Mouse (Mus musculus) spleen, postnatal 4 days (tissue): ENCODE data around the gene Bahcc1.
A peak's percentile ranks its signal among the peaks of the same experiment; 100 is the strongest.

ENCODE experiments used
- DNase-seq, 2 experiments: peaks; one replicate each; pipeline ENCODE4 v3.0.0; 2022; ENCODE audit warnings: low spot score in 2 of 2

Bahcc1 gene

DNA sequence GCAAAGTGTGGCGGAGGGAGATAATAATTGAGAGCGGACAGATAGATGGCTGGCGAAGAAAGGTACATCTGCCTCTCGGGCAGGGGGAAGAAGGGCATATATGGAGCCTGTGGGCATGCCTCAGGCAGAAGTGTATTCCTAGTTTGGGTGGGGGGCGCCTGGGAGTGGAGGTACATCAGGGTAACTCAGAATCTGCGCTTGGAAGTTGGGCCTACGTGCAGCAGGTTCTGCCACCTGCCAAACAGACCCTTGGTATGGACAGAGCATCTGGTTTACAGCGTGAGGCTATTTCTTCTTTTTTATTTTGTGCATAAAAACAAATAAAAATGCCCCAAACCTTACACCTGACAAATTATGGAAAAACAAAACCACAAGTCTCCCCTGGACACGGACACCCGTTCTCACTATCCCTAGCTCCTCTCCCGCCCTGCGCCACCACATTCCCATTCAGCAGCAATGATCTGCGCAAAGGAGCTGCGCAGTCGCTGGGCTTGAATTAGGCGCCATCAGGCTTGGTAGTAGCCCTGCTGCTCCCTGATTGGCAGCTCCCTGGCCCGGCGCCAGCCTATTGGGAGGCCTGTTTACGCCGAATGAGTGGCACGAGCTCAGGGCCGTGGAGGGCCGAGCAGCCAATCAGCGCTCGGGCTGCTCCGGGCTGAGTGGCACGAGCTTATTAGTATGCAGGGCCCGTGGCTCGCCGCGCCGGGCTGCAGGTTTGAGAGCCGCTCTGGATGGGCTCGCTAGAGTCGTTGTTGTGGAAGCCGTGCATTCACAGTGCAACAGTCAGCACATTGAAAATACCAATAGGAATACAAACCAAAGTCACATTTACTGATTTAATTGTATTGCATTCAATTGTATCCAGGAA, at the start of gene Bahcc1:
Bahcc1 (plus strand) TSS at position 718 of the 868 bp plus-strand sequence.
- peak; percentile 98 to 99 for DNase-seq

DNA sequence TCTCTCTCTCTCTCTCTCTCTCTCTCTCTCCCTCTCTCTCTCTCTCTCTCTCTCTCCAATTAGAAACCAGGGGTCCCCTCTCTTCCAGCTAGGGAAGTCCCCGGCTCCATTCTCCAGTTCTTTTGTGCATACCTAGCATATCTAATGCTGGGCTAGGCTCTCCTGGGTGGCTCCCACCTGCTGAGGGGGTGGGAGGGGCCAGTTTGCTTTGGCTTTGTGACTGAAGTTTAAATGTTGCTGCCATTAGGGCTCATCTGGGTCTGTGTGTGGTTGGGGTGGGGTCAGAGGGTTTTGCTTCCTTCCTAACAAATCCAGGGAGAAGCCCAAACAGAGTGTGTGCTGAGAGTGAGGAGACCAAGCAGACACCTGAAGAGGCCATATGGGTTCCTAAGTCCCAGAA, 49.6 kb upstream of the Bahcc1 start:
- DNase-seq = no peak

DNA sequence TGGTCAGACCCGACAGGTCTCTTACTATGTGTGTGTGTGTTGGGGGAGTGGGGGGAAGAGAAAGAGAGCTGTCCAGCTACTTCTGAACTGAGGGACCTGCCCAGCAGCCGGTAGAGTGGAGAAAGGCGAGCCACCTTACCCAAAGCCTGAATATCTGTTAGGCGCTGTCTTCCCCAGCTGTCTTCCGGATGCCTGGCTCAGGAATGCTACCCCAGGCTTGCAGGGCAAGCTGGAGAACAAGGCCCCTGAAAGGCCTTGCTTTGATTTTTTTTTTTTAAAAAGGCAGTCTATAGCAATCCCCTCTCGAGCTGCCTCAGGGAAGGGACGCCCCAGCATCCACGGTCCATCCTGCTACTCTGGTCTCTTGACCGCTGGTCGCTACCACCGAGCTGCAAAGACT, 49.0 kb upstream of the Bahcc1 start:
- DNase-seq = no peak

- DNase-seq = no peak
These were observed 48.1 kb upstream of the Bahcc1 start for GRCm38 (mm10) chr11:120184371-120185315.

GRCm38 (mm10) chr11:120185316-120186141, 47.2 kb upstream of the Bahcc1 start:
- DNase-seq = no peak

DNA sequence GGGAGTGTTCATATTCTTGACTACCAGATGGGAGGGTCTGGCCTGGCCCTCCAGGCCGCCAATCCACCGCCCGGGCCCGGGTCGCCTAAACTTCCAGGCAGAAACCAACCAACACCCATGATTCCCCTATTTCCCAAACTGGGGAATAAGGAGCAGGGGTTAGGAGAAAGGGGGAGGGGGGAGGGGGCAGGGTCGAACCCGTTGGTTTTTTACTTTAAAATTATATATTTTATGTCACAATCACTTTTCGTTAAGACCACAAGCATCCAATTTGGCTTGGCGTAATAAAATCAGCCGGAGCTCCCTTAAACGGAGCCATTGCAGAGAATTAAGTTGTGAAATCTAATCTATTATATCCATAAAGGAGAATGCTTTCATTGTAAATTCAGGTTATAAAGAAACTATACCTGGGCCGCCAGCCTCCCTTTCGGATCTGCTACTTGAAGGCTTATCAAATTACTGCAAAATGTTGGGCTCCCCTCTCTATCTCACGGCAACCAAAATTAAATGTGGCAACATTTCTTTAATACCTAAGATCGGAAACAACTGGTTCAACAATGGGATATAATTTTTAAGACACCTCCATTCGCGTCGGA, 46.5 kb upstream of the Bahcc1 start:
- no peak for DNase-seq

- DNase-seq = no peak
These were observed 45.9 kb upstream of the Bahcc1 start for GRCm38 (mm10) chr11:120186821-120187235.

DNA sequence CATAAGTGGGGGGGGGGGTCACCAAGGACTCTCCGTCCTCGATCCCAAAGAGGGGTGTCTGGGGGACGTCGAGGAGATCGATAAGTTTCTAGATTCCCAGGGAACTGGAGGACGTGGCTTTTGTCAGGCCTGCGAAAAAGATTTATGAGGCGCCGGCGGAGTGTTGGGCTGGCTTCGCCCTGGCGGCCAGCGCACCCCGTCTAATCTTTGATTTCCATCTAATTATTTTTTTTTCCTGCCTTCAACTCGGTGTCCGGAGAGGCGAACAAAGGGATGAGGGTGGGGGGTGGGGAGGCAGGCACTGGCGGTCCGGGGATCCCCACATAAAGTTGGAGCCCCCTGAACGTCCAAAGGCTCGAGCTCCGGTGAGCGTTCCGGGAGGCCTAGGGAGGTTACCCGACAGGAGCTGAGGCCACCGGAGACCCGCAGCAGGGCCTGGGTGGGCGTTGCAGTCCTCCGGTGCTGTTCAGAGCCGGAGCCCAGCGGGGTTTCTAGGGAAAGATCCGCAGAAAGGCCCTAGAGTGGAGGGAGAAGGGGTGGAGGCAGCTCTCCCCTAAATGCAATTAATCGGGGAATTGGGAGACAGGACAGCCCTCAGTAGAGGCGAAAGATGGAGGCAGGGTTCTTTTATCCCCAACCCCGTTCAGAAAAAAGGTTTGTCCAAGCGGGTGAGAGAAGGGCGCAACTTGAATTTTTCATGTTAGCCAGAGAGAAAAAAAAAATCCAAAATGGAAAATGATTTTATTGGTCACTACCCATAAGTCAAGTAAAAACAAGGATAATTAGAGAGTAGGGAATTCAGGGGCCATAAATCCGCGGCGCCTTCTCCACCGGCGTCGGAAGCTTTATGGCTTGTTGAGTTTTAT, 45.3 kb upstream of the Bahcc1 start:
- DNase-seq = no peak

DNA sequence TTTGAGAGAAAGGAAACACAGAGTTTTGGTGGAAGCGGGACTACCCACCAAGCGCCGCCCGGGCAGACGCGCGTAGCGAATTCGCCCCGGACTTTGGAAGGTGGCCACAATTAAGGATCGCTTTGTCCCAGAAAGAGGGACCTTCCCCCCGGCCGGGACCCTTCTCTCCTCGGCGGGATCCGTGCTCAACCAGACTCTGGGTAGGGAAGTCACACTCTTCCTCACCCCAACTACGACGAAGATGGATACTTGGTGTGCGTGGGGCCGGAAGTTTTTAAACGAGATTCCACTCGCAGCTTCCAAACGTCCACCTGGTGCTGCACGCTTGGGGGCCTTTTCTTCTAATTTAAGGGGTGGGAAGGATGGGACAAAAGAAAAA, 44.7 kb upstream of the Bahcc1 start:
- no peak for DNase-seq

- DNase-seq = no peak
These were observed 44.0 kb upstream of the Bahcc1 start for GRCm38 (mm10) chr11:120188481-120189441.

DNA sequence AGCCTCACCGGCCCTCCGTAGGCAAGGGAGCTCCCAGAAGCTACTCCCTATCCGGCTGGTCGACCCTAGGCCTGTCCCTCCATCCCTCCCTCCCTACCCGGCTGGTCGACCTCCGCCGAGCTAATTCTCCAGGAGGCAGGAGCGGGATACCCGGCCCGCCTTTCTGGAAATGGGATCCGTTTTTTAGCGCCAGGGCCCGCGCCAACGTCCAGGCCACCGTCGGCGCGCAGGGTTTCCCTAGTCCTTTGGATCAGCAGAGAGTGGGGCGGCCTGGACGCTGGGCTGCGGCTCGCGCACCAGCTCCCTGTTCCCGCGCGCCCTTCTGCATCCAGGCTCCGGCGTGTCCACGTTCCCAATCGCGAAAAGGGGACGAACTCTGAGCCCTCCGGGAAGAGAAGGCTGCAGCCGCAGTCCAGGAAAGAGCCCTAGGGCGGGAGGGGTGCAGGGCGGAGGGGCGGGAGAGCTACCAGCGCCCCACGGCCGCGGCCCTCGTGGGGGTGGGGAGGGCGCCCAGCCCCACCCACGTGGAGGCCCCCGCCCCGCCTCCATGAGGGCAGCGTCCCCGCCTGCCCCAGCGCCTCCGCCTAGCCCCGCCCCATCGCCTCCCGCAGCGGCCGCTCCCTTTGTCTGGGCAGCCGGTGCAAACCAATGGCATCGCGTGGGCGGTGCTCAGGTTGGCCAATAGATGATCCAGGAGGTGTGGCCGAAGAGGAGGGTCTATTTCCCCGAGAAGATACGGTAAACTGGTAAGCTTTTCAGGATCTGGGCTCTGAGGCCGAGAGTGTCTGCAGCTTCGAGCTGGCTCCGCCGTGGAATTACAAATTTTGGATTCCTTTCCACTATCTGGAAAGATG, 43.1 kb upstream of the Bahcc1 start:
- peak; percentile 88 to 93 for DNase-seq

DNA sequence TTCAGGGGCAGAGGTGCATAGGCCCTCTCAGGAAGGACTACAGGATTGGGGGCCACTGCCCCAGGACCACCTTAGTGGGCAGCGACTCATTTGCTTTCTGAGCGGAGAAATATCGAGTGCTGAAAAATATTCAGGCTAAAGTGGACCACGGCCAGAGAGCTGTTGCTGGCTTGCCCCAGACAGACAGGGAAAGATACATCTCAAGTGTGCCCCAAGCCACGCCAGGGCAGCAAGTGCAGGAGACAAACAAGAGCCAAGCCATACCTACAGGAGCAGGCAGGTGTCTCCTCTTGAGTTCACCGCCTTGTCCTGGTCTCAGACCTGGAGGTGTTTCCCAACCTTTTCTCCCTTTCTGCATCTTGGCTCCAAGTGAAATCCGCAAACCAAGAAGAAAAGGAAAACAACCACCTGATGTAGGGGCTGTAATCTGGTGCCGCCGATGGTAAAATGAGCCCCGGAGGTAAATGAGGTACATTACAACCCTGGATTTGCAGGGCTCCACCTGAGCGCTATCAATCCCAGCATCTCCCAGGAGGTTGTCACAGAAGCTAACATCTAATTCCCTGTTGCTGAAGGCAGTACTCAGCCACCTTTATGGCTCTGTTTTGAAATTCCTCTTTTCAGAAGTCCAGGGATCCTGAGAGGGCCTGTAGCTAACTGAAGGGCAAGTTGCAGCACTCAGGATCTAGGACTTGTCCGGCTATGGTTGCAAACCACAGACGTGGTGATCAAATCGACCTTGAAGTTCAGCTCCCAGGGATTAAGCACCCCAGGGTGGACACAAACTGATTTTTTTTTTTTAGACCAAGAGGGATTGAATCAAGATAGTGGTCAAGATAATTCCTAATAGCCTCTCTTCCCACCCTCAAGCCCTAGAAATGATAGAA, 42.0 kb upstream of the Bahcc1 start:
- no peak for DNase-seq

GRCm38 (mm10) chr11:120198831-120199230, 33.9 kb upstream of the Bahcc1 start:
- no peak for DNase-seq

DNA sequence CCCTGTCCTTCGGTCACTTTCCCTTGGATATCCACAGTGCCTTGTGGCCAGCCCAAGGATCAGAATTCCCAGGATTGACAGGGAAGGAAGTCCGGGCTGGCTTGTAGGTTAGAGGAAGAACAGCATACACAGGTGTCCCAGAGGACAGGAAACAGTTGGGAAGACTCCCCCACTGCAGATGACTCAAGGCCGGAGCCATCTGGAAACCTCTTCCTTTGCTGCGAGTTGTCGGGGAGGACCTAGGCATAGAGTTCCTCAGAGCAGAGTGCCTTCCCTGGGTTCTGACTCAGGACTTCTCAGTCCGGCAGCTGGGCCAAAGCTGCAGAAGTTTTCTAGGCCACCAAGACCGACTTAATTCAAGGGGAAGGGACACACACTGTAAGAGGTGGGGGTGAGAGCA, 33.0 kb upstream of the Bahcc1 start:
- DNase-seq = no peak

DNA sequence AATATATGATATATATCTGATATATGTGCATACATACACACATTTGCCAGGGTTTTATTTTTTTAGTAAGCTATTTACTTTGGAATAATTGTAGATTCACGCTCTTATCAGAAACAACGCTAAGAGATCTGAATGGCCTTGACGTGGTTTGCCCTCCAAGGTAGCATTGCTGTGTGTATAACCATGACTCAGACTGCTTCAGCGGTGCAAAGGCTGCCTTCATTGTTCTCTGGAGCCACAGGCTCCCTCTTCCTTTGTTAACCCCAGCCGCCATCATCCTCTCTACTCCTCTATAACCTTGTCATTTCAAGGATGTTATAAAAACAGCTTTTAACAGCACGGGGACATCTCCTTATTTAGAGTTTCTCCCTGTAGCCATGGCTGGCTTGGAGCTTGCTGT, 32.1 kb upstream of the Bahcc1 start:
- no peak for DNase-seq

- no peak for DNase-seq
These were observed 28.5 kb upstream of the Bahcc1 start for GRCm38 (mm10) chr11:120204200-120204599.

GRCm38 (mm10) chr11:120206069-120206668, 26.6 kb upstream of the Bahcc1 start:
- DNase-seq = no peak
